Mouse (Mus musculus): ENCODE measurements around the gene Dgke. TPM values are rescaled to one million over a fixed set of nuclear protein-coding genes. Genes with fewer than 3 reads are reported as not detected.

Dgke gene
- total RNA-seq, 2 experiments from 2014 or later = 5.0 to 6.8 TPM

Other genes starting within 250 kb of the Dgke start
- 12.7 and 15.2 TPM in 2 replicates for gene Akap1, start 202.3 kb downstream of the Dgke start, total RNA-seq (2014; fragmentation: Nextera tagmentation)
- 15.9 and 20.7 TPM in 2 replicates for gene Akap1, start 202.3 kb downstream of the Dgke start, total RNA-seq (2017)
- gene Scpep1, start 111.4 kb downstream of the Dgke start, total RNA-seq (2014; fragmentation: Nextera tagmentation) = 18.1 and 22.3 TPM in 2 replicates
- 11.5 and 13.4 TPM in 2 replicates for gene Scpep1, start 111.4 kb downstream of the Dgke start, total RNA-seq (2017)
- gene Elobl, start 99.9 kb downstream of the Dgke start, total RNA-seq (2014; fragmentation: Nextera tagmentation) = not detected in 2 replicates
- not detected in 2 replicates for gene Elobl, start 99.9 kb downstream of the Dgke start, total RNA-seq (2017)
- 9.1 and 16.2 TPM in 2 replicates for gene Coil, start 96.6 kb downstream of the Dgke start, total RNA-seq (2014; fragmentation: Nextera tagmentation)
- gene Coil, start 96.6 kb downstream of the Dgke start, total RNA-seq (2017) = 8.4 and 17.7 TPM in 2 replicates
- gene Trim25, start 67.5 kb downstream of the Dgke start, total RNA-seq (2014; fragmentation: Nextera tagmentation) = 26.9 and 32.2 TPM in 2 replicates
- 14.0 and 18.4 TPM in 2 replicates for gene Trim25, start 67.5 kb downstream of the Dgke start, total RNA-seq (2017)
- not detected in 2 replicates for gene Gm525, start 7.0 kb upstream of the Dgke start, total RNA-seq (2014; fragmentation: Nextera tagmentation)
- gene Gm525, start 7.0 kb upstream of the Dgke start, total RNA-seq (2017) = not detected in 2 replicates
- not detected in 2 replicates for gene Nog, start 235.5 kb upstream of the Dgke start, total RNA-seq (2014; fragmentation: Nextera tagmentation)
- not detected in 2 replicates for gene Nog, start 235.5 kb upstream of the Dgke start, total RNA-seq (2017)